Mouse (Mus musculus): ENCODE results near the gene Atm. TPM values are rescaled to one million over a fixed set of nuclear protein-coding genes. Genes with fewer than 3 reads are reported as not detected.

Atm gene
- total RNA-seq, 2 experiments from 2014 or later, result 32.2 to 33.6 TPM

GRCm38 (mm10) chr9:53409427-53409826 lies 127.1 kb downstream of the Atm start:
- no peak for ATAC-seq (replicated peaks; ENCODE audit: poor library complexity)

GRCm38 (mm10) chr9:53408953-53409361 lies 127.6 kb downstream of the Atm start:
- no peak for ATAC-seq (replicated peaks; ENCODE audit: poor library complexity)

- ATAC-seq (replicated peaks; ENCODE audit: poor library complexity), result no peak
These were observed 128.0 kb downstream of the Atm start for GRCm38 (mm10) chr9:53408548-53408947.

GRCm38 (mm10) chr9:53404753-53405722 lies 131.5 kb downstream of the Atm start:
- peak; percentile 99 for ATAC-seq (replicated peaks; ENCODE audit: poor library complexity)

GRCm38 (mm10) chr9:53404050-53404752 lies 132.3 kb downstream of the Atm start:
- no peak for ATAC-seq (replicated peaks; ENCODE audit: poor library complexity)

GRCm38 (mm10) chr9:53402991-53403390 lies 133.5 kb downstream of the Atm start:
- ATAC-seq (replicated peaks; ENCODE audit: poor library complexity), result no peak

GRCm38 (mm10) chr9:53402291-53402711 lies 134.2 kb downstream of the Atm start, which contains the start of gene 4930550C14Rik:
Gene 4930550C14Rik, plus strand, starts transcription at chr9:53402325.
- no peak; the same call in 1 of the 2 replicates for ATAC-seq (replicated peaks; ENCODE audit: poor library complexity)

- ATAC-seq (replicated peaks; ENCODE audit: poor library complexity), result no peak
These were observed 135.4 kb downstream of the Atm start for GRCm38 (mm10) chr9:53401146-53401545.

GRCm38 (mm10) chr9:53400696-53401095 lies 135.8 kb downstream of the Atm start:
- ATAC-seq (replicated peaks; ENCODE audit: poor library complexity), result no peak

- ATAC-seq (replicated peaks; ENCODE audit: poor library complexity), result no peak
These were observed 137.0 kb downstream of the Atm start for GRCm38 (mm10) chr9:53399537-53399936.

- ATAC-seq (replicated peaks; ENCODE audit: poor library complexity), result peak; percentile 95
These were observed 138.2 kb downstream of the Atm start for GRCm38 (mm10) chr9:53398388-53398700.

- ATAC-seq (replicated peaks; ENCODE audit: poor library complexity), result peak; percentile 12; the same call in 1 of the 2 replicates
These were observed 138.7 kb downstream of the Atm start for GRCm38 (mm10) chr9:53397685-53398387.

- peak; percentile 4; the same call in 1 of the 2 replicates for ATAC-seq (replicated peaks; ENCODE audit: poor library complexity)
These were observed 146.4 kb downstream of the Atm start for GRCm38 (mm10) chr9:53390136-53390535.

Other genes with a start within 250 kb of the Atm start
- gene Exph5, start 235.1 kb downstream of the Atm start, total RNA-seq (2015), result 0.07 TPM in 1 of 2 replicates, not detected in the other
- 0.03 TPM in 1 of 2 replicates, not detected in the other for gene Exph5, start 235.1 kb downstream of the Atm start, total RNA-seq (2017)
- gene Kdelc2, start 152.7 kb downstream of the Atm start, total RNA-seq (2015), result 6.9 and 8.1 TPM in 2 replicates
- gene Kdelc2, start 152.7 kb downstream of the Atm start, total RNA-seq (2017), result 10.5 and 12.4 TPM in 2 replicates
- 0.32 and 0.44 TPM in 2 replicates for gene 4930550C14Rik, start 134.4 kb downstream of the Atm start, total RNA-seq (2015)
- 0.50 TPM in 1 of 2 replicates, not detected in the other for gene 4930550C14Rik, start 134.4 kb downstream of the Atm start, total RNA-seq (2017)
- 35.7 and 36.8 TPM in 2 replicates for gene Npat, start 307 bp upstream of the Atm start, total RNA-seq (2015)
- gene Npat, start 307 bp upstream of the Atm start, total RNA-seq (2017), result 19.7 and 24.9 TPM in 2 replicates
- 83.7 and 109 TPM in 2 replicates for gene Acat1, start 73.6 kb upstream of the Atm start, total RNA-seq (2015)
- 64.5 and 64.7 TPM in 2 replicates for gene Acat1, start 73.6 kb upstream of the Atm start, total RNA-seq (2017)
- gene Cul5, start 133.3 kb upstream of the Atm start, total RNA-seq (2015), result 26.4 and 28.2 TPM in 2 replicates
- 48.9 and 55.3 TPM in 2 replicates for gene Cul5, start 133.3 kb upstream of the Atm start, total RNA-seq (2017)
- gene Rab39, start 169.5 kb upstream of the Atm start, total RNA-seq (2015), result 0.64 TPM in 1 of 2 replicates, not detected in the other
- gene Rab39, start 169.5 kb upstream of the Atm start, total RNA-seq (2017), result 0.17 and 0.21 TPM in 2 replicates
- gene Slc35f2, start 234.8 kb upstream of the Atm start, total RNA-seq (2015), result 0.71 and 2.3 TPM in 2 replicates
- gene Slc35f2, start 234.8 kb upstream of the Atm start, total RNA-seq (2017), result 1.5 and 2.5 TPM in 2 replicates